Mouse (Mus musculus) forebrain, embryonic 16.5 days (tissue): ENCODE data around the gene Trp53rka. TPM values are rescaled to one million over a fixed set of nuclear protein-coding genes. Genes with fewer than 3 reads are reported as not detected.
A peak's percentile ranks its signal among the peaks of the same experiment; 100 is the strongest.
"Not testable (repeated sequence)": the region's sequence is repeated elsewhere in the genome, so short reads cannot be mapped to it uniquely, and the experiment has no call there.

Experiments
- ATAC-seq: fragments of 200-750 bp; cut with Nextera tagmentation; 2 replicates; pipeline ENCODE4 v1.8.0; 2017; ENCODE audit warnings: mild to moderate bottlenecking, moderate library complexity
- H3K27ac ChIP-seq: fragments of 300-500 bp; sonication (generic); 2 replicates; pipeline ENCODE4 v1.5.1; 2014; ENCODE audit warnings: low read length, control low read depth
- H3K27me3 ChIP-seq: fragments of 300-500 bp; sonication (generic); replicated peaks from 2 replicates; pipeline ENCODE4 v1.6.1; 2014; ENCODE audit warnings: low read length; ENCODE audit not compliant: control insufficient read depth, insufficient read depth
- H3K36me3 ChIP-seq: fragments of 300-500 bp; sonication (generic); 2 replicates; pipeline ENCODE4 v1.6.1; 2014; ENCODE audit not compliant: control insufficient read depth, insufficient read depth
- H3K4me1 ChIP-seq: fragments of 300-500 bp; sonication (generic); replicated peaks from 2 replicates; pipeline ENCODE4 v1.6.1; 2014; ENCODE audit warnings: low read length; ENCODE audit not compliant: control insufficient read depth, insufficient read depth
- H3K4me2 ChIP-seq: fragments of 300-500 bp; sonication (generic); 2 replicates; pipeline ENCODE4 v1.6.1; 2014; ENCODE audit warnings: mild to moderate bottlenecking, low read length, control low read depth
- H3K4me3 ChIP-seq: fragments of 300-500 bp; sonication (generic); replicated peaks from 2 replicates; pipeline ENCODE4 v1.5.1; 2014; ENCODE audit warnings: mild to moderate bottlenecking, low read length, control low read depth
- H3K9ac ChIP-seq: fragments of 300-500 bp; sonication (generic); replicated peaks from 2 replicates; pipeline ENCODE4 v1.6.1; 2014; ENCODE audit warnings: low read depth, low read length, control low read depth
- H3K9me3 ChIP-seq: fragments of 300-500 bp; sonication (generic); 2 replicates; pipeline ENCODE4 v1.6.1; 2016; ENCODE audit warnings: low read length; ENCODE audit not compliant: control insufficient read depth
- WGBS: fragments of 180-500 bp; shearing (Covaris S2); extraction: QIAGEN DNeasy Blood & Tissue Kit; methylation state at CpG from one replicate; pipeline ENCODE4 v1.1.7; 2014; 5-methylcytosine and 5-hydroxymethylcytosine counted together
- polyA plus RNA-seq: library from polyadenylated mRNA; unstranded; fragments of >200 nt; fragmentation: Nextera tagmentation; extraction: Ambion mirVana; gene quantifications from 2 replicates; pipeline ENCODE4 v1.2.1, GENCODE M21; 2015

Trp53rka gene
- polyA plus RNA-seq, 1 experiment from 2014 or later, result 44.7 TPM

DNA sequence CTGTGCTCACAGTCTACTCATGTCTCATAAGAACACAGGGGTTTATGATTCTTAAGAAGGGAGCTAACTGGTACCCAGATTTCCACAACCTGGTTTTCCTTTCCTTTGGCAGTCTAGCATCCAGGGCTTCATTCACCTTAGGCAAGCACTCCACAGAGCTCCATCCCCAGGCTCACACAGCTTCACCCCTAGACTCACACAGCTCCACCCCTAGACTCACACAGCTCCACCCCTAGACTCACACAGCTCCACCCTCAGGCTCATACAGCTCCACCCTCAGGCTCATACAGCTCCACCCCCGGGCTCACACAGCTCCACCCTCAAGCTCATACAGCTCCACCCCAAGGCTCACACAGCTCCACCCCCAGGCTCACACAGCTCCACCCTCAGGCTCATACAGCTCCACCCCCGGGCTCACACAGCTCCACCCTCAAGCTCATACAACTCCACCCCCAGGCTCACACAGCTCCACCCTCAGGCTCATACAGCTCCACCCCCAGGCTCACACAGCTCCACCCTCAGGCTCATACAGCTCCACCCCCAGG lies 17.9 kb upstream of the Trp53rka start:
- not testable (repeated sequence) for H3K4me2 ChIP-seq, H3K27ac ChIP-seq, H3K27me3 ChIP-seq, H3K36me3 ChIP-seq, H3K9ac ChIP-seq, ATAC-seq, H3K4me1 ChIP-seq, H3K9me3 ChIP-seq, H3K4me3 ChIP-seq
- 79% methylated on average over 2 of the region's 2 CpGs for WGBS

- Histone ChIP-seq H3K9ac (no peak overlapping the region), H3K4me2 (no peak overlapping the region), H3K4me3 (no peak overlapping the region), H3K27ac (no peak overlapping the region), H3K27me3 (no peaks in the 10 kb centered on the region), H3K9me3 (no peaks in the 10 kb centered on the region), H3K36me3 (no peaks in the 10 kb centered on the region), H3K4me1 (peaks cover 6% of the 10 kb centered on the region)
- ATAC-seq, result no peak
- WGBS, result 24% methylated on average over 5 of the region's 5 CpGs
Observed at GRCm38 (mm10) chr2:165510466-165510865, 17.3 kb upstream of the Trp53rka start.

DNA sequence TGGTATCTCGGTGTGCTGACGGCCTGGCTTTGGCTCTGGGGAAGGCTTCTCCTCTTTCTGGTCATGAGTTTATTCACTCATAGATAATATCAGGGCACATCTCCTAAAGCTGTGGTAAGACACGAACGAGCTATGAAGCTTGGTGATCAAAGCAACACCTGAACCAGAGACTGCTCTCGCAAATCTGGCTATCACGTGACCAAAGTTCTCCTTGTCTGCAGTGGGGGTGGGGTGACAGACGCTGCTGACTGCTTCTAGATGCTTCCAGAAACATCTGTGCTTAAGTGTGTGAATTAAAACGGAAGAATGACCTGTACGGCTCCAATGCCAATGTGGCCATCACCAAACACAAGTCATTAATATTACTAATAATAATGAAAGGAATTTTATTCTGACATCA lies 16.6 kb upstream of the Trp53rka start:
- Histone ChIP-seq H3K4me1 (peaks cover 6% of the 10 kb centered on the region), H3K4me3 (no peak overlapping the region), H3K9ac (no peak overlapping the region), H3K9me3 (no peaks in the 10 kb centered on the region), H3K4me2 (no peak overlapping the region), H3K36me3 (no peaks in the 10 kb centered on the region), H3K27me3 (no peaks in the 10 kb centered on the region), H3K27ac (no peak overlapping the region)
- ATAC-seq, result no peak
- 85% methylated on average over 9 of the region's 9 CpGs for WGBS

- no peaks in the 10 kb centered on the region for H3K9me3 ChIP-seq
- H3K36me3 ChIP-seq, result no peaks in the 10 kb centered on the region
- peaks cover 11% of the 10 kb centered on the region for H3K4me1 ChIP-seq
- H3K4me3 ChIP-seq, result peak within 1 kb of the TSS; percentile 33
- peak; percentile 79 for ATAC-seq
- 5% methylated on average over 25 of the region's 32 CpGs for WGBS
- peak within 1 kb of the TSS; percentile 22; the same call in 1 of the 2 replicates for H3K9ac ChIP-seq
- H3K27ac ChIP-seq, result no peak within 1 kb of the TSS; the same call in 1 of the 2 replicates
- peak within 1 kb of the TSS; percentile 46 for H3K4me2 ChIP-seq
- H3K27me3 ChIP-seq, result no peaks in the 10 kb centered on the region
Observed at GRCm38 (mm10) chr2:165503259-165504203, 10.4 kb upstream of the Trp53rka start, which contains the start of gene Slc2a10. Slc2a10 (plus strand) TSS chr2:165503787.

DNA sequence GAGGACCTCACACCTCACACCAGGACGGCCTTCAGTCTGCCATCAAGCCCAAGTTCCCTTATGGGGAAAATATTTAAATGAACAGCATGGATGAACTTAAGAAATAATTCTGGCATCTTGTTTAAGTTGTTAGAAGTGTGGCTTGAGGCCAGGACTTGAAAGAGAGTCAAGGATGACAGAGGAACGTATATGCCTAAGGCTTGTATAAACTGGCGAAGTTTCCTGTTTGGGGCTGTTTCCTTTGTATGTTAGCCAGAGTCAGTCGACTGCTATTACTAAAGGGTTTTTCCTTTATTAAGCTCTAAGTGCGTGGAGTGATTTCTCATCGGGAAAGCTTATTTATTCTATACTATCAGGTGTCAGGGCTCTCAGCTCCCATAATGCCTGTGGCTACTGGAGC lies 5.7 kb upstream of the Trp53rka start:
- no peaks in the 10 kb centered on the region for H3K27me3 ChIP-seq

GRCm38 (mm10) chr2:165497706-165498275 lies 4.7 kb upstream of the Trp53rka start:
- no peak for ATAC-seq
- no peaks in the 10 kb centered on the region for H3K27me3 ChIP-seq
- 85% methylated on average over 2 of the region's 2 CpGs for WGBS
- no peaks in the 10 kb centered on the region for H3K9me3 ChIP-seq
- H3K27ac ChIP-seq, result no peak overlapping the region
- no peak overlapping the region for H3K4me3 ChIP-seq
- H3K36me3 ChIP-seq, result no peaks in the 10 kb centered on the region
- H3K9ac ChIP-seq, result no peak overlapping the region
- H3K4me2 ChIP-seq, result no peak overlapping the region
- H3K4me1 ChIP-seq, result peaks cover 12% of the 10 kb centered on the region

More for the DNA sequence above, 5.7 kb upstream of the Trp53rka start:
- Histone ChIP-seq H3K4me3 (no peak overlapping the region), H3K9me3 (no peaks in the 10 kb centered on the region), H3K36me3 (no peaks in the 10 kb centered on the region), H3K4me1 (peaks cover 16% of the 10 kb centered on the region), H3K4me2 (no peak overlapping the region), H3K27ac (no peak overlapping the region), H3K9ac (no peak overlapping the region)
- no peak for ATAC-seq
- 75% methylated on average over 6 of the region's 6 CpGs for WGBS

DNA sequence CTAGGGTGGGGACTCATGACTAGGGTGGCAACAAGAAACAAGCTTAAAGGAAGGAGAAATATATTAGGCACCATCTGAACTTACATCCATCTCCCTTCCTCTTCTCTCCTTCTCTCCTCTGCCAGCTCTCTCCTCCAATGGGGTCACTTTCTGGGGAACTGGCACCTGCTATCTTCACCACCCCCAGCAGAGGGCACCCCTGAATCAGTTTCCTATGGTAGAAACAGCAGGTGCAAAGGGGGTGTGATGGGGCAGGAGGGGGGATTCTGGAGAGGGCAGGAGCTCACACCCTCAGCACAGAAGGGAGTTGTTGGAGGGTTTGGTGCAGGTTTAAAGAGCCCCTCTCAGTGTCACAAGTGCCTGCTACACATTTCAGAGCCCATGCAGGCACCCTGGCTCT lies 3.1 kb upstream of the Trp53rka start:
- no peak for ATAC-seq
- H3K9ac ChIP-seq, result no peak overlapping the region
- H3K4me3 ChIP-seq, result no peak overlapping the region
- no peaks in the 10 kb centered on the region for H3K36me3 ChIP-seq
- H3K9me3 ChIP-seq, result no peaks in the 10 kb centered on the region
- H3K4me1 ChIP-seq, result peaks cover 18% of the 10 kb centered on the region
- no peak overlapping the region for H3K4me2 ChIP-seq
- H3K27ac ChIP-seq, result no peak overlapping the region
- no peaks in the 10 kb centered on the region for H3K27me3 ChIP-seq

DNA sequence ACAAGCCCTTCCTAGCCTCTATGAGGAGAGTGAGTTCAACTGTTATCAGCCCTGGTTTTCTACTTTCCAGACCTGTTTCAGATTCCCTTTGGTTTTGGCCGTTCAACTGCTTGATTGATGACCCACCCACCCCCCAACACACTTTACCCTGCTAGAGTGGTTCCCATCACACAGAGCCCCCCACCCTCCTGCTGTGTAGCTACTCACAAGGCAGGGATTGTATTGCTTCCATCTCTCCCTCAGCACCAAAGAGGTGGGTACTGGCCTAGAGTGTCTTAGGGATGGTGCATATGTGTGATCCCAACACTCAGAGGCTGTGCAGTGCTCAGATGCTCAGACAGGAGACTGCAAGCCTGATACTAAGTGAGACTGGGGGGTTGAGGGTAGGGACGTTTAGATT lies 1.4 kb upstream of the Trp53rka start:
- H3K9ac ChIP-seq, result no peak overlapping the region
- no peak for ATAC-seq

GRCm38 (mm10) chr2:165493587-165494210 lies 575 bp upstream of the Trp53rka start:
- 2% methylated on average over 17 of the region's 17 CpGs for whole genome bisulfite sequencing
- no peaks in the 10 kb centered on the region for H3K27me3 ChIP-seq
- peaks cover 8% of the 10 kb centered on the region; the same call in 1 of the 2 replicates for H3K36me3 ChIP-seq
- peak overlapping the region; percentile 76 for H3K9ac ChIP-seq
- peak overlapping the region; percentile 74 for H3K4me3 ChIP-seq
- H3K9me3 ChIP-seq, result no peaks in the 10 kb centered on the region
- peak; percentile 59 for ATAC-seq
- H3K27ac ChIP-seq, result peak overlapping the region; percentile 83
- H3K4me2 ChIP-seq, result peak overlapping the region; percentile 82
- H3K4me1 ChIP-seq, result peaks cover 18% of the 10 kb centered on the region

More for the DNA sequence above, 1.4 kb upstream of the Trp53rka start:
- WGBS, result 49% methylated on average over 2 of the region's 2 CpGs
- peak overlapping the region; percentile 61 for H3K27ac ChIP-seq
- H3K4me3 ChIP-seq, result no peak overlapping the region
- no peaks in the 10 kb centered on the region for H3K27me3 ChIP-seq
- peaks cover 6% of the 10 kb centered on the region; the same call in 1 of the 2 replicates for H3K36me3 ChIP-seq
- no peaks in the 10 kb centered on the region for H3K9me3 ChIP-seq
- H3K4me1 ChIP-seq, result peaks cover 18% of the 10 kb centered on the region
- no peak overlapping the region; the same call in 1 of the 2 replicates for H3K4me2 ChIP-seq
